Mouse (Mus musculus): ENCODE results near the gene Ppt2. TPM values are rescaled to one million over a fixed set of nuclear protein-coding genes. Genes with fewer than 3 reads are reported as not detected.

The Ppt2 gene
- polyA plus RNA-seq, 1 experiment from 2014 or later = 71.0 TPM

GRCm38 (mm10) chr17:34661121-34661591, 32.8 kb upstream of the Ppt2 start:
- Histone ChIP-seq H3K36me3 (ENCODE audit: inconsistent target) (no peaks in the 10 kb centered on the region), H3K4me3 (ENCODE audit: inconsistent target) (no peak overlapping the region), H3K79me2 (ENCODE audit: inconsistent target) (no peaks in the 10 kb centered on the region), H3K27ac (no peak overlapping the region)
- WGBS (ENCODE audit: missing documents) = 5% methylated on average over 19 of the region's 19 CpGs

GRCm38 (mm10) chr17:34660259-34660820, 32.0 kb upstream of the Ppt2 start:
- WGBS (ENCODE audit: missing documents) = 34% methylated on average over 11 of the region's 11 CpGs
- H3K79me2 ChIP-seq (ENCODE audit: inconsistent target) = no peaks in the 10 kb centered on the region
- H3K27ac ChIP-seq = no peak overlapping the region
- H3K36me3 ChIP-seq (ENCODE audit: inconsistent target) = no peaks in the 10 kb centered on the region
- H3K4me3 ChIP-seq (ENCODE audit: inconsistent target) = no peak overlapping the region

GRCm38 (mm10) chr17:34659897-34660214, 31.5 kb upstream of the Ppt2 start:
- Histone ChIP-seq H3K27ac (no peak overlapping the region), H3K4me3 (ENCODE audit: inconsistent target) (no peak overlapping the region), H3K79me2 (ENCODE audit: inconsistent target) (no peaks in the 10 kb centered on the region), H3K36me3 (ENCODE audit: inconsistent target) (no peaks in the 10 kb centered on the region)
- 66% methylated on average over 3 of the region's 3 CpGs for WGBS (ENCODE audit: missing documents)

GRCm38 (mm10) chr17:34659181-34659896, 31.0 kb upstream of the Ppt2 start:
- peaks cover 4% of the 10 kb centered on the region; the same call in 1 of the 2 replicates for H3K36me3 ChIP-seq (ENCODE audit: inconsistent target)
- H3K4me3 ChIP-seq (ENCODE audit: inconsistent target) = no peak overlapping the region
- H3K79me2 ChIP-seq (ENCODE audit: inconsistent target) = no peaks in the 10 kb centered on the region
- whole genome bisulfite sequencing (ENCODE audit: missing documents) = 44% methylated on average over 12 of the region's 12 CpGs
- no peak overlapping the region for H3K27ac ChIP-seq

- Histone ChIP-seq H3K36me3 (ENCODE audit: inconsistent target) (peaks cover 8% of the 10 kb centered on the region; the same call in 1 of the 2 replicates), H3K4me3 (ENCODE audit: inconsistent target) (no peak overlapping the region), H3K27ac (no peak overlapping the region), H3K79me2 (ENCODE audit: inconsistent target) (no peaks in the 10 kb centered on the region)
- 87% methylated on average over 3 of the region's 3 CpGs for WGBS (ENCODE audit: missing documents)
Measured at GRCm38 (mm10) chr17:34658591-34658990, 30.3 kb upstream of the Ppt2 start.

GRCm38 (mm10) chr17:34658145-34658544, 29.8 kb upstream of the Ppt2 start:
- Histone ChIP-seq H3K27ac (no peak overlapping the region), H3K79me2 (ENCODE audit: inconsistent target) (no peaks in the 10 kb centered on the region), H3K36me3 (ENCODE audit: inconsistent target) (peaks cover 13% of the 10 kb centered on the region; the same call in 1 of the 2 replicates), H3K4me3 (ENCODE audit: inconsistent target) (no peak overlapping the region)
- WGBS (ENCODE audit: missing documents) = 31% methylated on average over 2 of the region's 2 CpGs

GRCm38 (mm10) chr17:34657271-34657670, 29.0 kb upstream of the Ppt2 start:
- Histone ChIP-seq H3K4me3 (ENCODE audit: inconsistent target) (no peak overlapping the region), H3K36me3 (ENCODE audit: inconsistent target) (peaks cover 22% of the 10 kb centered on the region; the same call in 1 of the 2 replicates), H3K79me2 (ENCODE audit: inconsistent target) (no peaks in the 10 kb centered on the region), H3K27ac (no peak overlapping the region)
- 32% methylated on average over 2 of the region's 2 CpGs for WGBS (ENCODE audit: missing documents)

- WGBS (ENCODE audit: missing documents) = 77% methylated on average over 6 of the region's 8 CpGs
- Histone ChIP-seq H3K36me3 (ENCODE audit: inconsistent target) (peaks cover 28% of the 10 kb centered on the region; the same call in 1 of the 2 replicates), H3K27ac (no peak overlapping the region), H3K4me3 (ENCODE audit: inconsistent target) (no peak overlapping the region), H3K79me2 (ENCODE audit: inconsistent target) (no peaks in the 10 kb centered on the region)
Measured at GRCm38 (mm10) chr17:34656666-34657065, 28.4 kb upstream of the Ppt2 start.

- Histone ChIP-seq H3K27ac (no peak overlapping the region), H3K79me2 (ENCODE audit: inconsistent target) (no peaks in the 10 kb centered on the region), H3K4me3 (ENCODE audit: inconsistent target) (no peak overlapping the region), H3K36me3 (ENCODE audit: inconsistent target) (peaks cover 36% of the 10 kb centered on the region; the same call in 1 of the 2 replicates)
- WGBS (ENCODE audit: missing documents) = 85% methylated on average over 4 of the region's 4 CpGs
Measured at GRCm38 (mm10) chr17:34655581-34655991, 27.3 kb upstream of the Ppt2 start.

- WGBS (ENCODE audit: missing documents) = 96% methylated on average over 7 of the region's 7 CpGs
- H3K36me3 ChIP-seq (ENCODE audit: inconsistent target) = peaks cover 40% of the 10 kb centered on the region; the same call in 1 of the 2 replicates
- H3K4me3 ChIP-seq (ENCODE audit: inconsistent target) = no peak overlapping the region
- H3K27ac ChIP-seq = no peak overlapping the region
- H3K79me2 ChIP-seq (ENCODE audit: inconsistent target) = no peaks in the 10 kb centered on the region
Measured at GRCm38 (mm10) chr17:34655160-34655559, 26.9 kb upstream of the Ppt2 start.

GRCm38 (mm10) chr17:34654392-34654791, 26.1 kb upstream of the Ppt2 start:
- peaks cover 43% of the 10 kb centered on the region; the same call in 1 of the 2 replicates for H3K36me3 ChIP-seq (ENCODE audit: inconsistent target)

GRCm38 (mm10) chr17:34653746-34654285, 25.5 kb upstream of the Ppt2 start:
- Histone ChIP-seq H3K4me3 (ENCODE audit: inconsistent target) (no peak overlapping the region), H3K79me2 (ENCODE audit: inconsistent target) (peaks cover 2% of the 10 kb centered on the region; the same call in 1 of the 2 replicates), H3K36me3 (ENCODE audit: inconsistent target) (peaks cover 43% of the 10 kb centered on the region; the same call in 1 of the 2 replicates), H3K27ac (no peak overlapping the region)
- WGBS (ENCODE audit: missing documents) = 71% methylated on average over 9 of the region's 9 CpGs

More at GRCm38 (mm10) chr17:34654392-34654791, 26.1 kb upstream of the Ppt2 start:
- 99% methylated on average over 13 of the region's 13 CpGs for WGBS (ENCODE audit: missing documents)
- Histone ChIP-seq H3K79me2 (ENCODE audit: inconsistent target) (no peaks in the 10 kb centered on the region), H3K4me3 (ENCODE audit: inconsistent target) (no peak overlapping the region), H3K27ac (no peak overlapping the region)

GRCm38 (mm10) chr17:34652985-34653384, 24.7 kb upstream of the Ppt2 start:
- no peak overlapping the region for H3K4me3 ChIP-seq (ENCODE audit: inconsistent target)
- 93% methylated on average over 7 of the region's 8 CpGs for WGBS (ENCODE audit: missing documents)
- H3K27ac ChIP-seq = no peak overlapping the region
- H3K36me3 ChIP-seq (ENCODE audit: inconsistent target) = peaks cover 43% of the 10 kb centered on the region; the same call in 1 of the 2 replicates
- peaks cover 10% of the 10 kb centered on the region for H3K79me2 ChIP-seq (ENCODE audit: inconsistent target)

GRCm38 (mm10) chr17:34652546-34652945, 24.2 kb upstream of the Ppt2 start:
- no peak overlapping the region for H3K27ac ChIP-seq
- no peak overlapping the region for H3K4me3 ChIP-seq (ENCODE audit: inconsistent target)
- H3K36me3 ChIP-seq (ENCODE audit: inconsistent target) = peaks cover 43% of the 10 kb centered on the region; the same call in 1 of the 2 replicates
- peaks cover 15% of the 10 kb centered on the region for H3K79me2 ChIP-seq (ENCODE audit: inconsistent target)
- 93% methylated on average over 9 of the region's 10 CpGs for WGBS (ENCODE audit: missing documents)
